Mouse (Mus musculus): ENCODE measurements at regions not wholly inside any gene's neighbourhood (a gene's known extent, or its start where the extent isn't known, plus 50 kb on each side); places are given as distances from the start of the nearest gene placed in this dataset.

DNA sequence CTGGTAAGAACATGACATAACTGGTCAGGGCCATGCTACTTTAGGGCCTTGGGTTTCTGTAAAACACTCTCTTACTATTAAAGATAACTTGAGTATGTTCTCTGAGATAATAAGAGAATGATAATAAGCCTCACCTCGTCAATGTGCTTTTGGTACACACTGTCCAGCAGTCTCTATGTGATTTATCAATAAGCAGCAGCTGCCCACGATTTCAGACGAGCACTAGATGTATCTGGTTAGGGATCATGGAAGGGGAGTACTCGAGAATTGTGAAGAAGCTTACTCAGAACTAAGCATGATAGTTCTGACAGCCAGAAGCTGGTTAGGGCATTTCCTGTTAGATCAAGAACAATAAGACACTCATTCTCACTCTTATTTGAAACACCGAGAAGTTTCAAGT, 53.8 kb downstream of the Neurod6 start:
- DNase-seq (ENCODE audit: low read depth) = no peak

DNA sequence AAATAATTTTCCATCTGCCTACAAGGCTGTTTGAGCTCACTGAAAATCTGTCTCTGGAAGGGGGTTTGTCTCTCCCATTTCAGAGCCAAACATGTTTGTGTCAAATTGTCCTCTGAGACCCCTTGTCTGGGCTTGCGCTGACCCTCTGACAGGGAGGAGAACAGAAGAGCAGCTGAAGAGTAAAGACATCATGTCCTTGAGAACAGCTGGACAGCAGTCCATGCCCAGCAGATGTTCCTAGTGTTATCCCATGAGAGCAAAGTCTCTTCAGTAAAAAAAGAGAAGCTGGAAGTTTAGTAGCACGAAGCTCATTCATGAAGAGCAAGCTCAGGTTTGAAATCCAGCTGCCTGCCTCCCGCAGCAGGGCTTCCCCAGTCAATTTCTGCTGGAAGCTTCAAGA, 60.7 kb downstream of the Neurod6 start:
- DNase-seq (ENCODE audit: low read depth) = no peak

DNA sequence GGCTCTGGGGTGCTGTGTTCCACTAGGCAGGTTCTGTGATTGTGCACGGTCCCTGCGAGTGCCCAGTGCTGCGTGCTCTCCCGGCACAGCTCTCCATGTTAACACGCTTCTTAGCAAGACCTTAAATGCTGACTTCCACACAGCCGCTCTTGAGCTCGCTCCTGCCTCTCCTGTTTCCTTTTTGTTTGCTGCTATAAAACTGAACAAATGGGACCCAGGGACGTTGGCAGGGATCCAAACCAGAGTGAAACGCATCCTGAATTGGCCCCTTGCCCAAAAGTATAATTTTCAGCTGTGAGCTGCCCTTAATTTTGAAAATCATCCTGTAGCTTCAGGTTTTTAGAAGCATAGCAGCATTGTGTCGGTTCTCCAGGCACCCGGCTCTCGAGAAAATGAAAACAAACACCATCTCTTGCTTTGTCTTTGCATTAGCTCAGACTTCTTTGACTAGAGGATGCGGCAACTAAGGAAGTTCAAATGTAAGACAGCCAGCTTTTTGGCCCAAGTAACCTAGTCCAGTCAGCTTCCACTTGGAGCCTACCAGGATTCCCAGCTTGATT, 63.1 kb downstream of the Neurod6 start:
- DNase-seq (ENCODE audit: low read depth) = peak; percentile 30

DNA sequence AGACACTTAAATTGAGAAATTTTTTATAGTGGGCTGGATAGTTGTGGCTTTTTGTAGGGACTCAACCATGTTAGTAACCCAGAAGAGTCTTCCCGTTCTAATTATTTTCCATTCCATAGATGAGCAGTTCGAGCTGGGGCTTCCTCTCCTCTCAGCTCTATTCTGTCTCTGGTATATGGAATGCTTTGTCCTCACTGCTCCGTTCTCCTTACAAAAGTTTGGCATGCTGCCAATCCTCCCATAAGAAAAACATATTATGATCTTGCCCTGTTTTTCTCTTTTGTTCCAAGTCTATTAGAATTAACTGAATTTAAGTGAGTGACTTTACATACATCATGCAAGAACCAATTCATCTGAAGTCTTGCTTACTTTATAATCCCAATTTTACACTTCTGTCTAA, 70.7 kb downstream of the Neurod6 start:
- DNase-seq (ENCODE audit: low read depth) = no peak

DNA sequence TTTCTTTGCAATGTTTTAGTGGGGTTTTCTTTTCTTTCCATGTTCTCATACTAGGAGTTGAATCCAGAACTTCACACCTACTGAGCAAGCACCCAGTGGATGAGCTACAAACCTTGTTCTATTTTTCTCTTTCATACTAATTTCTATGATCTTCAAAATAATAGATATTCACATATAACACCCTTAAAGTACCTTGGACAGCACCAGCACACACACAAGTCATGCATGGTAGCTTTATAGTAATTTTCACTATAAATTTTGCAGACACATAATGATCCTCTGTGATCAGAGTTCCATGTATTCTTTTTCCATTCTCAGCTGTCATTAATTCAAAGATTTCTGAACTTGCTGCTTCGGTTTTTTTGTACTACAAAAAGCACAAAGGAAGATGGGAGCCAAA, 71.1 kb downstream of the Neurod6 start:
- DNase-seq (ENCODE audit: low read depth) = peak; percentile 48

DNA sequence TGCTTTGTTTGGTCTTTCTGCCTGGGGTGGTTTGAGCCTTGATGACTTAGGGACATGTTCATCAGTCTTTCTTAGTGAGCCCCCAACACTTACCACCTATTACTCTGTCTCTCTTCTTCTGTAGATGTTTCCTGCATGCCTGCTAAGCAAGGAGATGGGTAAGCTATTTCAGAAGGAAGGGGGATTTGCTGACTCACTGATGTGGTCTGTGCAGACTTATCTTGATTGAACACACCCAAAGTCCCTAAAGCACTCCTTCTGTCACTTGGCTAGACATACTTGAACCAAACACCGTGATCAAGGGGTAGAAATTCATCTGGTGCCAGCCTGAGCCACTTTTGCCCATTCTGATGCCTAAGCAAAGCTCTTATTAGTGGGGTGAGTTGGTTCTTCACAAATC, 72.0 kb downstream of the Neurod6 start:
- no peak for DNase-seq (ENCODE audit: low read depth)

DNA sequence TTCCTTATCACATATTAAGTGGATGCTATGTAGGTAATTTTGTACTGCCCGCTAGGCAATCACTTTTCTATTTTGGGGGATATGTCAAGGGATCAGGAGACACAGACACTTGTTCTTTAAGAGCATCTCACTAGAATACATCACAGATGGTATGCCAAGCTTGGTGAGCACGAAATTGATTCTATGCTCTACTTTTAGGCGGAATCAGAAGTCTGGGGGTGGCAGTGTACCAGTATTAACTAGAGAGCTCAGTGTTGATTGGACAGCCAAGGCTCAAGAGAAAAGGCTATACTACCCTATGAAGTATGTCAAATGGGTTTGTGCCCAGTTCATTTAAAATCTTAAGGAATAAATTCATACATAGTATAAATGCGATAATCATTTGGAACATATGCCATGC, 84.0 kb downstream of the Neurod6 start:
- DNase-seq (ENCODE audit: low read depth) = no peak

DNA sequence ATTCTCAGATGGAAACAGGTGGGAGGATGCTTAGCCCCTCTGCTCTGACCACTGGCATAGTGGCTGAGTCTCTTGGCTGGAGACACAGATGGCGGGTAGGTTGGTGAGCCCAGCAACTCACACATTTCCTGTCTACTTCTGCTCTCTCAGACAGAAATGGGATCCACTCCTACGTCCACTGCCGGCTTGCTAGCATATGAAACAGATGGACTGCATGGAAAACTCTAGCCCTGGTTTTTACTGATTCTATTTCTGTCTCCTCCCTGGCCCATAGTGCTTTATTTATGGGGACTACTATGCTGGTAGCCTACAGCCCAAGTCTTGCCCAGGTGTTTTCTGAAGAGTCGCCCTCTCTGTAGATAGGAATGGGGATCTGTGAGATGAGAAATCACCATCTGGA, 88.9 kb downstream of the Neurod6 start:
- no peak for DNase-seq (ENCODE audit: low read depth)

DNA sequence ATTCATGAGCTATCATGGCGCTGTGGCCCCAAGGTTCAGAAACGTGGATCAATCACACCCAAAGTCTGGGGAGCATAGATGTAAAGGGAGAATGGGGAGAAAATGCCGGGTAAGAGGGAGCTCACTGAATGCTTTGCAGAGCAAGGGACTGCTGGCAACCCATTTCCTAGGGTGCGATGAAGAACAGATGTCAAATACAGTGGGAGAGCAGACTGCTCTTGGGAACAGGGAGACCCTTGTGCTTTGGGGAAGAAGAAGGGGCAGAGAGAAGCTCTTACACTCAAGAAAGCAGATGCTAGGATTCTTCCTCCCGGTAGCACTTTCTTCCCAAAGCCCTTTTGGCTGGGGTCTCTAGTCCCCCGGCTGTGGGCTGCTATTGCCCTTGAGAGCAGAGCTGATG, 100.0 kb downstream of the Neurod6 start:
- no peak for DNase-seq (ENCODE audit: low read depth)

DNA sequence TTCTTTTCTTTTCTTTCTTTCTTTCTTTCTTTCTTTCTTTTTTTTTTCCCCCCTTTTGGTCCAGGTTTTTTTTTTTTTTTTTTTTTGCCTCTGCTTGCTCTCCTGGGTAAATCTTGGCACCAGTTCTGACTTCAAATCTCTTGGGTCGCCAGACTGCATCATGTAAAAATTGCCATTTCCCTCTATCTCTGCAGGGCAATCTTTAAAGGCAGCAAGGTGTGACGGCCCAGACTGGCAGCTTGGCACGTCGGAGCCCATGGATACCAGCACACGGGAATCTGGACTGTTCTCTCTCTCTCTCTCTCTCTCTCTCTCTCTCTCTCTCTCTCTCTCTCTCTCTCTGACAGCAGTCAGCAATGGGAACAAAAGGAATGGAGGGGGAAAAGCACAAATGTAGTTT, 101.0 kb downstream of the Neurod6 start:
- no peak for DNase-seq (ENCODE audit: low read depth)

DNA sequence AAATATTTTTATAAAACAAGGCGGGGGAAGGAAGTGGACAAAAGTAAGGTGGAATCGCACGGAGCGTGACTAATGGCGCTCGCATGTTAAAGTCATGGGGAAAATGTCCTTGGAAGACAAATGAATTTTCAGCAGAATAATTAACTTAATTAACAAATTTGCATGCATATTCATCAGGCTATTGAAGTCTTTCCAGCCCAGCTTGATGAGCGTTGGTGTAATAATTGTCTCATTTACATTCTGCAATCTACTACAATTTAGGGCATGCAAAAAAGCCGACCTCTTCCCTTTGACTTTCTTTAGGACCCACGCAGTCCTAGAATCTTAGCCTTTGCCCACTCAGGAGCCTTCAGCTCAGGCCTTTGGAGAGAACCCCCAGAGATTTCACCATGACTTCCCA, 101.5 kb downstream of the Neurod6 start:
- no peak for DNase-seq (ENCODE audit: low read depth)

DNA sequence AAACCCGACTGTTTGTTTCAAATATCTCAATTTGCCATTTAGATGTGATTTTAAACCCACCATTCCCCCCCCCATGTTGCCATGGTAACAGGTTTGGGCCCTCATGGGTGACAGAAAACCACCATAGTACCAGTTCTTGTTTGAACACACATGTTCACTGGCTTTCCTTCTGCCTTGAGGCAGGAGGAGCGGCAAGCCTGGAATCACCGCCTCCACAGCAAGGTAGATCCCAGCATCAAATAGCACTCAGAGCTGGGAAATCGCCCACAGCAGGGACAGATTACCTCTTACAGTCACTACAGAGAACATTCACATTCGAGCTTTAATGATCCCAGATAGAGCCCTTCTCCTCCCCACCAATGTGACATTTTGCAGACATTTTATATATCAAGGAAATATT, 102.0 kb downstream of the Neurod6 start:
- DNase-seq (ENCODE audit: low read depth) = no peak

DNA sequence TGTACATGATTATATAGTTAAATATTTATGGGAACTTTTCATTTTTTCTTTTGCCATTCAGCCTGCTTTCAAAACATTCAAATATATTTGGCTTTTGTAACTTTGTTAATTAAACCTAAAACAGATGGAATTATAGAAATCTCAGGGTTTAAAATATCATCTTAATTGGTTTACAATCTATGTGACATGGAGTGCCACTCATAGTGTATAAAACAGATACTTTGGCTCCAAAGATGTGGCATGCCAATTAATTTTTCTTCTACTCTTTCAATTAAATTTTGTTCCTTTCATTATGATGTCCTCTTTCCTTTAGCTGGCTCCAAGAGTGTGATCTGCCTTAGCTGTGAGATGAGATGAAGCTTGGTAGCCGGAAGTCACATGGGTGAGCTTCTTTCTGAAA, 103.0 kb downstream of the Neurod6 start:
- no peak for DNase-seq (ENCODE audit: low read depth)

DNA sequence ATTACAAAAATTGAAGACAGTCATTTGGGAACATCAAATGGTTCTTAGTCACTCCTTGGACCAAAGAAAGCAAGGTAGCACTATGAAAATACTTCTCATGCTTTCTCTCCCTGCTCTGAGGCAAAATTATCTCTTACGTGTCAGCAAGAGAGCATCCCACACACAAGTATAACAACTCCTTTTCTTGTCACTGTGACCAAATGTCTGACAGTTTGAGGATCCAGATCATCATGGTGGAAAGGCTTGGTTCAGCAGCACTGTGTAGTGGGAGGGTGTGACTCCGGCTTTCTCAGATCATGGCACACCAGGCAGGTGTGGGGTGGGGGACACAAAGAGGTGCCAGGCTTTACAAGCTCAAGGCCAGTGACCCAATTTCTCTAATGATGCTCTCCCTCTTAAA, 113.5 kb downstream of the Neurod6 start:
- no peak for DNase-seq (ENCODE audit: low read depth)

DNA sequence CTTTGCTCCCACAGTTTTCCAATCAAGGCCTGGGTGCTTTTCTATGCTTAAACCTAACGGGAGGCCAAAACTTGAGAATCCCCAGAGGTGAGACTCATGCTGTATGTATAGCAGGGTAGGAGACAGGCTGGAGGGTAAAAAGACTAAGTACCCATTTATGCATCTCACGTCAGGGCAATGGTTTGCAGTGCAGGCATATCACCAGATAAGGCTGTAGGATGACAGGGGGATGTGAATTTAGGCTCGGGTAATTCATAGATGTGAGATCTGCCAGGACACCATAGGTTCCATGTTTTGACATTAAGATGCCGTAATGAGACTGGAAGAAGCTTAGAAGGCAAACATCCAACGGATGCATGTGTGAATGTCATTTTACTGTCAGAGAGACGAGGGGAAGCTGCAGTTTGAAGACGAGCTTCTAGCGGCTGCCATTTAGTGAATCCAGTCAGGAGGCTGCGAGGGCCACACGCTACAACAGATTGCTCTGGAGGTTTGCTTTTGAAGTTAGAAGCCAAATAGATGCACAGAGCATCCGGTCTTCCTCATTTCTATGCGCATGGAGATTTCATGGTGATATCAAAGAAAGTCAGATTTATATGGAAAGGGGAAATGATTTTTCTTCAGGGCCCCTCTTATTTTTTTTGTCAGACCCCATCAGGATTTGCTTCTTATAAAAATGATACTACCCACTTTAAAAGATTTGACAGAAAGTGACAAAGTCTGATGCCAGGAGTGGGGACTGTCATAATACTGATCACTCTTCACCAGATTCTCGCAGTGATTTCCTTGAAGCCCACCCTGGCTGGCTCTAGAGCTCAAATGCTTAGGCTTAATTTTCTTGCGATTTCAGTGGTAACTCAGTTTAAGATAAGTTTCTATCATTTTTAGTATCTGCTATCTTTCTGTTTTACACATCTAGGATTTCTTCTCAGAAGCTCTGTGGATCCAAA, 113.8 kb downstream of the Adcyap1r1 start:
- no peak for DNase-seq (ENCODE audit: low read depth)

DNA sequence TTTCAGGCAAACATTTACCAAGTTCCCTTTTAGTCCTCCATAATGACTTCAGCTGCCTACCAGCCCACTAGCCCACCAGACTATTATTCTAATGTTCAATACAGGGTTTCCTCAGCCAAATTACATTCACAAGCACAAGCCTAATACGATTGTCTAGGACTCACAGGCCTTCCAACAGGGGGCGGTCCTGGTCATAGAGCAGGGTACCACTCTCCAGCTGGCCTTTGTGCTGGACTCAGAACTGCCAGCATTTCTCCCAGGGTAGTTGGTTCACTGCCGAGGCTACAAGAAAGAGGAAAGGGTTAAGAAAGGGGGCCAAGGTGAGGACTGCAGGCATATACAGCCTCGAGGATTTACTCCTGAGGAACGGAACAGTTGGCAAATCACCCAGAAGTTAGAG, 108.8 kb downstream of the Adcyap1r1 start:
- DNase-seq (ENCODE audit: low read depth) = no peak

DNA sequence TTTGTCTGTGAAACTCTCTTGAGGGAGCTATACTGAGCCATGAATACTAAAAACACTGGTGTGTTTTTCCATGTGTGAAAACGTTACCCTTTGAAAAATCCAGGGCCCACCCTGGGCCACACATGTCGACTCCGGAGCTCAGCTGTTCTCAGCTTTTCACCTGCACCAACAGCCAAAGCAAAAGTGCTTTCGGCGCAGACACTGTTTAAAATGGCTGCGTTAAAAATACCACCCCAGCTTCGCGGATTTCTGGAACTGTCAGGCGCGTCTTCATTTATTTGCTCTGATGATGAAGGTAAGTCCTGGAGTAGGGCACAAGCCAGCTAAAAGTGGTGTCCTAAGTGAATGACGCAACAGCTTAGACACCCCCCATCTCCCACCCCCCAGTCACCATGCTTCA, 108.0 kb downstream of the Adcyap1r1 start:
- no peak for DNase-seq (ENCODE audit: low read depth)

All from NIH3T3 (cell line).